15 mouse cellular contexts compared by ENCODE assay signal in genomic region chr1:39805243-39805979, GRCm38 (mm10). TPM values are rescaled to one million over a fixed set of nuclear protein-coding genes. Genes with fewer than 3 reads are reported as not detected.
DNase-seq lines count a peak whose midpoint lies in the region; ATAC-seq lines count a peak whose summit lies in the region.
"Had no signal": no experiment of that assay in that cellular context is flagged by ENCODE, and none has a peak within 500 bp of the region (broad histone marks: within the 10 kb centered on the region; RNA-seq: fewer than 3 reads in every experiment).

TSS of gene Gm3646 (minus strand) at chr1:39805332.

- ATAC-seq in hindbrain, embryonic 15.5 days (ENCODE audit: low FRiP score, low read depth) = peak; percentile 65
- no peak for ATAC-seq in hindbrain, embryonic 12.5 days (ENCODE audit: low FRiP score)
- peak; percentile 79 for ATAC-seq in heart, embryonic 14.5 days (ENCODE audit: insufficient number of reproducible peaks, insufficient read depth, low FRiP score, low read depth)
- ATAC-seq in activated CD4-positive, CD25-positive, alpha-beta regulatory T cell, adult 4 months = no peak
- ATAC-seq: liver, postnatal 0 days had no signal

- peaks cover 10% of the 10 kb centered on the region for H3K4me1 ChIP-seq in hindbrain, embryonic 15.5 days (replicated peaks)
- no peaks in the 10 kb centered on the region for H3K4me1 ChIP-seq in hindbrain, embryonic 12.5 days
- H3K4me1 ChIP-seq in heart, embryonic 14.5 days (ENCODE audit: control insufficient read depth in 2 of 2, insufficient read depth in 2 of 2, low read length in 2 of 2) = peaks cover 13 to 24% of the 10 kb centered on the region in 2 experiments
- H3K4me1 ChIP-seq: hindbrain, embryonic 10.5 days had no signal

- 62% methylated on average over 4 of the region's 4 CpGs for WGBS in hindbrain, embryonic 15.5 days
- 84% methylated on average over 4 of the region's 4 CpGs for WGBS in hindbrain, embryonic 12.5 days
- 41% methylated on average over 4 of the region's 4 CpGs for WGBS in heart, embryonic 14.5 days

- no peak within 1 kb of the TSS for H3K4me2 ChIP-seq in hindbrain, embryonic 15.5 days
- no peak within 1 kb of the TSS for H3K4me2 ChIP-seq in hindbrain, embryonic 12.5 days (replicated peaks)
- H3K4me2 ChIP-seq in heart, embryonic 14.5 days (ENCODE audit: low read length) = peak within 1 kb of the TSS; percentile 51

- no peak within 1 kb of the TSS for H3K9ac ChIP-seq in hindbrain, embryonic 15.5 days
- H3K9ac ChIP-seq in hindbrain, embryonic 12.5 days = no peak within 1 kb of the TSS
- peak within 1 kb of the TSS; percentile 47; the same call in 1 of the 2 replicates for H3K9ac ChIP-seq in heart, embryonic 14.5 days (ENCODE audit: low read length)
- H3K9ac ChIP-seq: liver, postnatal 0 days had no signal

- no peak within 1 kb of the TSS; the same call in 1 of the 2 replicates for H3K27ac ChIP-seq in hindbrain, embryonic 15.5 days (replicated peaks)
- no peak within 1 kb of the TSS for H3K27ac ChIP-seq in hindbrain, embryonic 12.5 days
- H3K27ac ChIP-seq in heart, embryonic 14.5 days (replicated peaks in 1 of 2; ENCODE audit: control insufficient read depth in 1 of 2, insufficient read depth in 1 of 2, low read depth in 2 of 2, low read length in 2 of 2) = peak within 1 kb of the TSS; percentile 89 to 91
- H3K27ac ChIP-seq: hindbrain, embryonic 10.5 days had no signal

- no peak within 1 kb of the TSS for H3K4me3 ChIP-seq in hindbrain, embryonic 15.5 days
- no peak within 1 kb of the TSS for H3K4me3 ChIP-seq in hindbrain, embryonic 12.5 days
- no peak within 1 kb of the TSS for H3K4me3 ChIP-seq in heart, embryonic 14.5 days (ENCODE audit: control insufficient read depth in 1 of 2, insufficient read depth in 1 of 2, low read depth in 1 of 2, low read length in 2 of 2)
- H3K4me3 ChIP-seq: hindbrain, embryonic 10.5 days had no signal

- no peaks in the 10 kb centered on the region for H3K27me3 ChIP-seq in hindbrain, embryonic 15.5 days
- H3K27me3 ChIP-seq in hindbrain, embryonic 12.5 days = no peaks in the 10 kb centered on the region
- no peaks in the 10 kb centered on the region for H3K27me3 ChIP-seq in heart, embryonic 14.5 days (ENCODE audit: control insufficient read depth, insufficient read depth, low read length)

- peak; percentile 5 for DNase-seq in 3T3-L1 (ENCODE audit: low read depth, low spot score)
- peak; percentile 34 for DNase-seq in adrenal gland, postnatal 25 days
- no peak for DNase-seq in urinary bladder, postnatal 25 days (ENCODE audit: low spot score)
- no peak for DNase-seq in natural killer cell, adult 2 months (ENCODE audit: low spot score in 2 of 2)
- DNase-seq: liver, postnatal 0 days; spleen, adult 18-20 months had no signal

- H3K9me3 ChIP-seq in hindbrain, embryonic 15.5 days = no peaks in the 10 kb centered on the region
- no peaks in the 10 kb centered on the region for H3K9me3 ChIP-seq in hindbrain, embryonic 12.5 days (replicated peaks)
- H3K9me3 ChIP-seq in heart, embryonic 14.5 days (ENCODE audit: control insufficient read depth, low read length) = no peaks in the 10 kb centered on the region
- H3K9me3 ChIP-seq: hindbrain, embryonic 10.5 days had no signal

- no peaks in the 10 kb centered on the region for H3K36me3 ChIP-seq in hindbrain, embryonic 15.5 days
- H3K36me3 ChIP-seq in hindbrain, embryonic 12.5 days = no peaks in the 10 kb centered on the region
- H3K36me3 ChIP-seq in heart, embryonic 14.5 days (ENCODE audit: control insufficient read depth, insufficient read depth, low read length) = no peaks in the 10 kb centered on the region
- H3K36me3 ChIP-seq: hindbrain, embryonic 10.5 days had no signal

RNA-seq across cellular contexts. Expression of gene Gm3646, which starts in this region (rescaled TPM):
- not detected in 2 replicates for polyA plus RNA-seq in hindbrain, embryonic 15.5 days (2015; fragmentation: Nextera tagmentation; extraction: Ambion mirVana)
- not detected in 2 replicates for polyA plus RNA-seq in hindbrain, embryonic 12.5 days (2016; fragmentation: Nextera tagmentation; extraction: Ambion mirVana)
- not detected in 2 replicates for total RNA-seq in adrenal gland, postnatal 25 days (2021)
- 3.6 and 5.6 TPM in 2 replicates for polyA plus RNA-seq in heart, embryonic 14.5 days (2014; fragmentation: Nextera tagmentation; extraction: Ambion mirVana)
- not detected for polyA plus RNA-seq in activated CD4-positive, CD25-positive, alpha-beta regulatory T cell, adult 4 months (2017; shearing (Covaris generic))
- total RNA-seq: ES-E14; left cerebral cortex, adult 8-10 months had no signal
- polyA plus RNA-seq: embryonic facial prominence, embryonic 11.5 days; hindbrain, embryonic 10.5 days; liver, postnatal 0 days; neural tube, embryonic 11.5 days had no signal

Comparison
In these comparisons a context has a peak if more than half of its experiments do, and no peak if none do; other contexts are left out.
1. Peak in ATAC-seq in hindbrain, embryonic 15.5 days; RNA of the gene not detected or under 1 TPM.
2. Peak in DNase-seq in adrenal gland, postnatal 25 days; RNA of the gene not detected or under 1 TPM.
3. H3K27ac ChIP-seq: peak in heart, embryonic 14.5 days (2 of 2); none in hindbrain, embryonic 15.5 days (single experiment) and hindbrain, embryonic 12.5 days (single experiment).